Mouse (Mus musculus) megakaryocyte-erythroid progenitor cell, adult 5-6 weeks (primary cell): ENCODE results near the gene Nsun7. TPM values are rescaled to one million over a fixed set of nuclear protein-coding genes. Genes with fewer than 3 reads are reported as not detected.
"Not testable (repeated sequence)": the region's sequence is repeated elsewhere in the genome, so short reads cannot be mapped to it uniquely, and the experiment has no call there.

Experiments used
- ATAC-seq: replicated peaks from 2 replicates; pipeline ENCODE4 v1.8.0; 2016; ENCODE audit warnings: mild to moderate bottlenecking, inconsistent platforms; ENCODE audit not compliant: severe bottlenecking, poor library complexity, low FRiP score, low TSS enrichment
- total RNA-seq, 2 experiments: library from RNA; stranded (forward) in 1 of 2; stranded (reverse) in 1 of 2; fragments of 200-1000, 215-1000 nt in 1 of 2; fragments of >200 nt in 1 of 2; fragmentation: Nextera tagmentation in 1 of 2; gene quantifications; 2 replicates each; pipeline ENCODE4 v1.2.3; 2014 to 2017

The Nsun7 gene
- total RNA-seq (2014; fragmentation: Nextera tagmentation) (not detected in 2 replicates), total RNA-seq (2017) (not detected in 2 replicates)

DNA sequence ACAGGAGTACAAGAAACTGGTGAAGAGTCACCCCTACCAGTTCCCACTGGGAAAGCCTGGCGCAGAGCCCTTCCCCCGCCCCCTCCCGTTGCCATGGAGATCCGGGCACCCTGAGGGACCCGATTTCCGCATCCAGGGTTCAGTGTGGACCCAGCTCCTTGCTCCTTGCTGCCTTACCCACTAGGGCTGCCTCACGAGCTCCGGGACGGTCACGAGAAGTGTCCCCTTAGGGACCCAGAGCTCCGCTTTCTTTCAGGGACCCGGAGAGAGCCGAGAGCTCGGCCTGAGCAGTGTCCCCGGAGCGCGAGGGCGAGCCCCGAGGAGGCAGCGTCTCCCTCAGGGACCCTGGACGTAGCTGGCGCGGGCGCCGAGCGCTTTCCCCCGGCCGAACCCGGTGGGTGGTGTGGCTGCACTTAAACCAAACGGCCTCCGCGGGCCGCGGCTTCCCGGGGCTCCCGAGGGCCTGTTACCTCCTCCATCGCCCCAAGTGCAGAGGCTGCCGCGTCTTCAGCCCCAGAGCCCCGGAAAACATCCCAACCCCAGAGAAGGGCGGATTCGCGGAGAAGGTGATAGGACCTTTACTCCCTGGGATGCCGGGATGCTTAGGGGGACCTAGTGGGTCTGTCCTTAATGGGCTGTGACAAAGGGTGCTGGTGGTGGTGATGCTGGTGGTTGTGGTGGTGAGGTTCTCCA is at the start of gene Nsun7:
TSS of gene Nsun7 (plus strand) at position 142 of the 693 bp plus-strand sequence.
- ATAC-seq = 0 out of 2 replicates have a peak, but pooled peaks have one; percentile 44

DNA sequence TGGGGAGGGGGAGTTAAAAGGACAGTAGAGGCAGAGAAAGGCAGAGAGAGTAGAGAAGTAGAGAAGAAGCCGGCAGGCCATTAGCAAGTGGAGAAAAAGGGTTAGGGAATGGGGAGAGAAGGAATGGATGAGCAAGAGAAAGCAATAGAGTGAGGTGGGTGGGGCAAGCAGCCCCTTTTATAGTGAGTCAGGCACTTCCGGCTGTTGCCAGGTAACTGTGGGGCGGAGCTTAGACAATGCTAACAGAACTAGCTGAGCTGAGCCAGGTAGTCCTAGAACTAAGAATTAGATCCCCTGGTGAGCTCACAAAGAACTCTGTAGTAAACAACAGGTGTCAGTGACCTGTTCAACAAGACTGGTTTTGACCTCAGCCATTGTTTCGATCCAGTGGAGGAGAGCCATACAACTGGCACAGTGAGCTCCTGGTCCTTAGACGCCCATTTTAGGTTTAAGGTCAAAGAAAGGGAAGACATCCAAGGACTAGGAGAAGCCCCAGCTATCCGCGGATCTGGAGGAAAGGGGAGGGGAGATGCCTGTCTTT is 45.2 kb upstream of the Nsun7 start:
- no peak for ATAC-seq

DNA sequence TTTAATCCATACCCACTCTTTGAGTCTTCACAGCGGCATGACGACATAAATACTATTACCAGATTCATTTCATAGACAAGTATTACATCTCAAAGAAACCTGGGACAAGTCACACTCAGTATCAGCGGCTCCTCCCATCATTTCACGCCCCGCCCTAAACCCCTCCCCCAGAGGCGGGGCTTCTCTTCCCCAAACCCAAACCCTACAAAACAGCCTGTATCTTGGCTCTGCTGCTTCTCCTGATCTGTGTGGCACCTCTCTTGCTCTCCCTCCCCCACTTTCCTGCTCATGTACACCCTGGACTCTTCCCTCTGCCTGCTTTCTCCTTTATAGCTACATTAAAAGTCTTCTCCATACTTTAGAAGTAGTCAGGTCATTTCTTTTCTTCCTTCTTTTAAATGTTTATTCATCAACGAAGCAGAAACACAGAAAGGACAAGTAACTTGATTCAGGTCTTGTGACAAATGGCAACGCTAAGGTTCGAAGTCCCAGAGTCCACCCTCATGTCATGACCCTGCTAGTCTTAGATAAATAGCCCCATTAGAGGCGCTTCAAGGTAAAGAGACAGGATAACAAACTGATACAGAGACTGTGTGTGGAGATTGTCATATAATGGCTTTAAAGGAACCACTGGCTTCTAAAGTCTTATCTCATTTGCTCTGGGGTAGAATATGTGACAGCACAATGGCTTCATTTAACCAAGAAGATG is 44.0 kb upstream of the Nsun7 start:
- ATAC-seq = peak; percentile 73; the same call in 1 of the 2 replicates

DNA sequence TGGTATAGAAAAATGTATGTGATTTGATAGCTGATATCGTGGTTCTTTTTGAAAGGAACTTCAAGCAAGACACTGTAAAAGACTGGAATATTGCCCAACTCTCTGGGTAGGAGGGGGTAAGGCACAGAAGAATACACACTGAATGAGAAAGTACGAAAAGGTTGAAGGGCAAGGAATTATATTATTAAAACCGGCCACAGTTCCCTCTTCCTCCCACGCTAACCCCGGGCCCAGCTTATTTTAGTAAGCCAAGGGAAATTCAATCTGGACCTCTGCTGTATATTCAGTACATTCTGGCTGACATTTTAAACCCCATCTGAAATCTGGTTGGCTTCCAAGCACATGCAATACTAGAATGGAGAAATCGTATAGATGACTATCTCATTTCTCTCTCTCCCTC is 40.0 kb upstream of the Nsun7 start:
- no peak for ATAC-seq

DNA sequence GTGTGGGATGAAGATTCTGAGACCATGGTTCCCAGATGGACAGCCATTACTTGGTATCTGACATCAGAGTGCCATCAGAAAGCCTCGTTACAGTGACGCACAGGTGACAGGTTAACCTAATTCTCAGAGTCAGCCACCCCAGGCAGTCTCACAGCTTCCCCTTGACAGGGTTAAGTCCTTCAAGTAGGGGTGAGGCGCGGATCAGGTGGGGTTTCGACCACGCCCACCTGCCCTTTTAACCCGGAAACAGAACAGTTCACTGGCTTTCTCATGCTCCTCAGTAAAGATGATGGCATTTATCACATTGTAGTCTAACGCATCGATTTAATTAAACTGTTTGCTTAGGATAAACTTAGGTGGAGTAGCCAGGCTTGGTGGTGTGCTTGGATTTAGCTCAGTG is 39.1 kb upstream of the Nsun7 start:
- ATAC-seq = no peak

DNA sequence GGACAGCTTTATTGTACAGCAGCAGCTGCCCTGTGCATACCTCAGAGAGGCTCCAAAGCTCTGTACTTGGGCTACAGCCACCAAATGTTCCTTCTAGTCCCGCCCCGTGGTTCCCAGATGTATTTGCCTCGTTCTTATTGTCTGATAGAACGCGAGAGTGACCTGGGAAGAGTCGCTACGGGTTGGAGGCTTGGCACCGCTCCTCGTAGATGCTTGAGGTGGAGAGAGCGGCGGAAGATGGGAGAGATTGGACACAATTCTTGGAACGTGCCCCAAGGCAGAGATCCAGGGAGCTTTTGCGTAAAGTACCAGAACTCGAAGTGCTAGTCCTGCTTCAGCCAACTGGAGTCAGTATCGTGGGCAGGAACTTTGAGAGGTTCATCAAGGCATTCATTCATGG is 36.8 kb upstream of the Nsun7 start:
- no peak for ATAC-seq

DNA sequence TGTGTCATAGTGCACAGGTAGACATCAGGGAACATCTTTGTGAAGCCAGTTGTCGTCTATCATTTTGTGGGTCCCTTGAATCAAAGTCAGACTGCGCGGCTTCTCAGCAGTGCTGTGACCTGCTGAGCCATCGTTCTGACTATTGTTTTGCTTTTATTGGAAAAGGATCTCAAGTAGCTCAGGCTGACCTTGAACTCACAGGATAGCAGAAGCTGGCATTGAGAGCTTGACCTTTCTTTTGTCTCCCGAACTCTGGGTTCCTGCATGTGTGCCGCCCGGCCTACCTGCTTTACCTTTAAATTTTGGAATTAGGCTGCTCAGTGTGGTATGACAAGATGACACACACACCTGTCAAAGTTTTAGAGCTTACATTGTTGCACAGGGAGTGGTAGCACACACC is 33.2 kb upstream of the Nsun7 start:
- ATAC-seq = no peak

DNA sequence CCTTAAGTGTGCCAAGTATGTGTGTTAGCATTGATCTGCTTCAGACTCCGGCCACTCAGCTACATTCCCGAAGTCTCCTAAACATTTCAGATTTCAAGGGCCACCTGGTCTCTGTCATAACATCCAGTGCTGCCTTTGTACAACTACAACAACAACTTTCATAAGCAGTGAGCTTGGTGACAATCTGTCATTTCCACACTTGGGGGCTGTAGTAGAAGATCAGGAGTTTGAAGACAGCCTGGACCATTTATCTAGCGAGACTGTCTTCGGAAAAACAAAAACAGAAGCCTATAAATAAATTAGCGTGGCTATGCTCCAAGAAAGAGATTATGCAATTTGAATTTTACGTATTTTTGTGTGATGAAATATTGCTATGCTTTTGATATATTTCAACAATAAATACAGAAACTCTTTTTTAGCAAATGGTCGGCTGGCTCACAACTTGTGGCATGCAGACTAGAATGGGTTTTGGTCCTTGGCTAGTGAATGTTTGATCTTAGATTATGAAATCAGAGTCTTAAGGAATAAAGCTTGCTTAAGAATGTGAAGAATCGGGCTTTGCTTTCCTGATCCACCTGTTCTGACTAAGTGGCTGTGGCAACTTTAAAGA is 27.9 kb upstream of the Nsun7 start:
- ATAC-seq = no peak

DNA sequence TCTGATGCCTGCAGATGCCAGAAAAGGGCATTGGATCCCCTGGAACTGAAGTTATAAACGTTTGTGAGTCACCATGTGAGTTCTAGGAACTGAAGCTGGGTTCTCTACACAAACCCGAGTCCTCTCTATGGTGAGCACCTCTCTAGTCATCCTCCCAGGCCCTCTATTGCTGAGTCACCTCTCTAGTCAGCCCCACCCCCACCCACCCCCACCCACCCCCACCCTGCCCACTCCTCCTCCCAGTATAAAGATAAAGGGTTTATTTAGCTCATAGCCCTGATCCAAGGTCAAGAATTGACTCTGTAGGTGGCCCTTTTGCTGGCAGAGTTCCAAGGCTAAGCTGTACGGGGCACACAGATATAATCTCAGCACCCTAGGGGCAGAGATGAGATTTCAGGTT is 27.2 kb upstream of the Nsun7 start:
- ATAC-seq = no peak

DNA sequence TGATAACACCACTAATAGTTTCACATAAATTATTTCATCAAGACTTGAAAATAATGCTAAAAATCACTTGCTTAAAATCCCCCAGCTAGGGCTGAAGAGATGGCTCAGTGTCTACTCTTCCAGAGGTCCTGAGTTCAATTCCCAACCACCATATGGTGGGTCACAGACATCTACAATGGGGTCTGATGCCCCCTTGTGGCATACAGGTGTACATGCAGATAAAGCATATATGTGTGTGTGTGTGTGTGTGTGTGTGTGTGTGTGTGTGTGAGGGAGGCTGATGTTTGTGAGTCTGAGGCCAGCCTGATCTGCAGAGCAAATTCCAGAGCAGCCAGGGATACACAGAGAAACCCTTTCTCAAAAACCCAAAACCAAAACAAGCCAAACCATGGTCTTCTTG is 17.8 kb upstream of the Nsun7 start:
- ATAC-seq = no peak

DNA sequence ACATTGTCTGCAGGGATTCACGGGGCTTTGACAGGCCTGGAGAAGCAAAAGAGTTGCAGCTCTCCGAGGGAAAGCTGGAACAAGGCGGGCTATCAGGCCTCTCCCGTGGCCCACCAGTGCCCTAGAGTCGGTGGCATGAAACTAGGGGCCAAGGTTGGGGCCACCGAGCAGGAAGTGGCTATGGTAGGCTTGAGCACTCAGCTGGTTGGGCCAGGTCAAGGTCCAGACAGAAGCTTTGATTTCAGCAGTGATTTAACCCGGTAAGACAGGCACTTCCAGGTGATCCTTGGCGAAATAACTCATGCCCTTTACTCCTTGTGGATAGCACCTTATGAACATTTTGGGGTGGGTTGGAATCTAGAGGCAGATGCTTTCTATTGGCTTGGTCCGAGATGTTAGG is 16.2 kb upstream of the Nsun7 start:
- no peak for ATAC-seq

DNA sequence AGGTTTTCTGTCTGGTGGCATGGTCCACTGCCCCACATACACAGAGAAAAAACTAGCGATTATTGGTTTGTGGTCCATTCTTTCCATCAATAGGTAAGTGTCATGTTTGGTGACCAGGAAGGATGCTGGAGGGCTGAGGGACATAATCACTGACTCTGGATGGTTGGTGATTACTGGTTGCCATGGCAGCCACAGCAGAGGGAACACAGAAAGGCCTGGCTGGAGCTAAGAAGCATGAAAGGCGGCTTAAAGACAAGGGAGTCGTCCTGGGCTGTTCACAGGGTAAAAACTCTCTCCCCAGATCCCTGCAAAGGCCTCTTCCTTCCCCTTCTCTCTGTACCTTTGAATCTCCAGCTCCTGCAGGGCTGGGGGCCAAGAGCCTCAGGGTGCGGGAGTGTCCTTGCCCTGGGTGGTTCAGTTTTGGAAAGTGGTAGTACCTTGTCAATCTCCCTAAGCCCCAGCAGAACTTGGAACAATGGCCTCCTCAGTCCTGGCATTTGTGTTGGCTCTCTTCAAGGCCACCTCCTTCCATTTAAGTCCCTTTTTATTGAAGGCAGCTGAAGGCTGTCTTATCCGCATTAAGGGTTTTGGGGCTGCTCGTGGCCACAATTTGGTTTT is 15.5 kb upstream of the Nsun7 start:
- ATAC-seq = no peak

DNA sequence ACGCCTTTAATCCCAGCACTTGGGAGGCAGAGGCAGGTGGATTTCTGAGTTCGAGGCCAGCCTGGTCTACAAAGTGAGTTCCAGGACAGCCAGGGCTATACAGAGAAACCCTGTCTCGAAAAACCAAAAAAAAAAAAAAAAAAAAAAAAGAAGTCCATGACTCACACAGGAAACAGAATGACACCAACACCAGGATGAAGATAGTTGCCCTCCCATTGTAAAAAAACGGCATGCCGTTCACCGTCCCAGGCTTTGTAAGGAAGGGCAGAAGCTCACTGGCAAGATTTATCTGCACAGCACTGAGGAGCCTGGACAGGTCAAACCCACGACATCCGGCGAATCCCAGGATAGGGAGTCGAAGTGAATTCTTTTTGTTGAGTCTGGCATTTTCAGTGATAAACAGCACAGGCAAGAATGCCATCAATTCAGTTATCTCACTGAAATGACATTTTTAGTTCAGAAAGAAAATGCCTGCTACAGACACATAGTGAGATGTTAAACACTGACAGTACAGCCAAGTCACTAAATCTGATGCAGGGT is 13.7 kb upstream of the Nsun7 start:
- ATAC-seq = no peak

DNA sequence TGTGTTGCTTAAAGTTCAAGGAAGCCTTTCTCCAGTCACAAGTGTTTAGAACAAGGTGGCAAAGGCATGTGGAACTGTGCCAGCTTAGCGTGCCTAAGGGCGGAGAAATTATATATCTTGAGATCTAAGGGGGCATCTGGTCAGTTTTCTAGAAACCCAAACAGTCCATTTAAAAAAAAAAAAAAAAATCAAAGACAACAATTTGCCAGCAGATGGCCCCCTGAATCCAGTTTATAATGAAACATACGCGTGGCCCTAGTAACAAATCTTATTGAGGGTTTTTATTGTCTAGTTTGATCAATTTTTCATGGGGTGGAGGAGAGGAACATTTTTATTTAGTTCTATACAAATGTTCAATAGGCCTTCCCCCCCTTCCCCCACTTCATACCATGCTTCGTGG is 6.5 kb upstream of the Nsun7 start:
- no peak for ATAC-seq

DNA sequence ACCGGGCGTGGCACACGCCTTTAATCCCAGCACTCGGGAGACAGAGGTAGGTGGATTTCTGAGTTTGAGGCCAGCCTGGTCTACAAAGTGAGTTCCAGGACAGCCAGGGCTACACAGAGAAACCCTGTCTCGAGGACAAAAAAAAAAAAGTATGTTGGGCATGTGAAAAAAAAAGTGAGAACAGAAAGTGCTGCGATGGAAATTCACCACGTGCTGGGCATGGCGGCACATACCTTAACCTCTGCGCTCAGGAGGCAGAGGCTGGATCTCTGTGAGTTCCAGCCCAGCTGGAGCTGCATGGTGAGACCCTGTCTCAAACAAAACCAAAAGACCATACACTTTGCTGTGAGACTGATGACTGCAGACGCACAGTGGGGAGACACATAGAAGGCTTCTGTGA is 4.7 kb upstream of the Nsun7 start:
- ATAC-seq = no peak

DNA sequence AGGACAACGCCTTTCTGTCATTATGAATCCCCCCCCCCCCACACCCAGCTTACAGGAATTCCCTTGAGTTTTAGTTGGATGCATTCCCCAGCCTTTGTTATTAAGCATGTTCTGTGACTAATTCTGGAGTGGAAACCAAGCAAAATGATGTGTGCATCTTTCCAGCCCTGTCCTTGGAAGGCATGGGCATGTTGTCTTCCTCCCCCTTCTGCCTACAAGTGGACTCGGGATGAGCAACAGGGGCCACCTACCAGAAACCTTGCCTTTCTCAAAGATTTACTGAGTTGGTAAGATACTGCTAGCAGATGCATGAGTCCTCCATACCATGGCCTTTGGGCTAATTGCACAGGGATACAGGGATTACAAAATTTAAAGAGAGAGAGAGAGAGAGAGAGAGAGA is 697 bp upstream of the Nsun7 start:
- no peak for ATAC-seq

DNA sequence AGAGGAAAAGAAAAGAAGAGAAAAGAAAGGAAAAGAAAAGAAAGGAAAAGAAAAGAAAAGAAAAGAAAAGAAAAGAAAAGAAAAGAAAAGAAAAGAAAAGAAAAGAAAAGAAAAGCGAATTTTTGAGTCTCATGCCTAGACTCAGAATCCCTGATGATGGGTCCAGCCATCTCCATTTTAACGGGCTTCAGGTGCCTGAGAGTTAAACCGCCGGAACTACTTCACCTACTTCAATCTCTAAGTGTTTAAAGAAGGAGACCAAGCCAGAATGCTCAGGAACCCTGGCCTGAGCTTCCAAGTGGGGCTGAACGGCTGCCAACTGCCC is 304 bp upstream of the Nsun7 start:
- ATAC-seq = not testable (repeated sequence)

DNA sequence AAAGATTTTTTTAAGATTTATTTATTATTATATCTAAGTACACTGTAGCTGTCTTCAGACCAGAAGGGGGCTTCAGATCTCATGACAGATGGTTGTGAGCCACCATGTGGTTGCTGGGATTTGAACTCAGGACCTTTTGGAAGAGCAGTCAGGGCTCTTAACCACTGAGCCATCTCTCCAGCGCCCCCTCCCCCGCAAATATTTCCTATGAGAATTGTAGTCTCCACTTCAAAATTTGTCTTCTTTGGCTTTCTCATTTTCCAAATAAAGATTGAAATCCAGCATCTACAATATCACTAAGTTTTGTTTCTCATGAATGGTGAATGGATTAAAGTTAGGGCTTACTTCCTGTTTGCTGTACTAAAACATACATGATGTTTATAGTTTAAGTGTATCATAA is 2.8 kb downstream of the Nsun7 start:
- no peak for ATAC-seq

DNA sequence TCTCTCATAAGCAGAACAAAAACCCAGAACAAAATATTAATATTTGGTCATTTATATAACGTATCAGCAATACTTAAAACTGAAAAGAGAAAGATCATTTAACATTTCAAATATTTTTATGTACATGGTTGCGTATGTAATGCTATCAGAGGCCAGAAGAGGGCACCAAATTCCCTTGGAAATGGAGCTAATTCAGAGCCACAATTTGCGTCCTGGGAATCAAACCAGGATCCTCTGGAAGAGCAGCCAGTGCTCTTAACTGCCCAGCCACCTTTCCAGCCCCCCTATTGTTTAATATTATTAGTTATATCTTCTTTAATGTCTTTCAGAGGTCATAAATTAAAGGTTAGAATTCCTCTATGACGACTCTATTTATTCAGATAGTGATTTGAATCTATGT is 3.7 kb downstream of the Nsun7 start:
- ATAC-seq = no peak

DNA sequence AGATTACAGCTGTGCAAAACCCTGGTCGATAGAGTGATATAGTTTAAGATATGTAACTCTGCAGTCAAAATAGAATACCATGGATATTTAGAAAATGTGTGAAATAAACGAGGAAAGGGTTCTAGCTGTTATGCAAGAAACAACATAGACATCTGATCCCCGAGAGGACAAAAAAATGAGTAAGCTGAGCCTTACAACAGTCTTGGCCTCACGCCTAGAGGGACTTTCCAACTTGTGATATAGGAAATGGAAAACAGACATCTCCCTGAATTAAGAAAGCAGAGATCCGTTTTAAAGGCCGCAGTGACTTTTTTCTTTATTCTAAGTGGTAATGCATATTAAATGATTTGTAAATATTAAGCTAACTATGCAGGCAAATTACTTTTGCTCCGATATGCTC is 9.9 kb downstream of the Nsun7 start:
- ATAC-seq = no peak
